Mouse (Mus musculus) kidney, adult 9 months (tissue): ENCODE results near the gene Vmn2r58.
"Not testable (repeated sequence)": the region's sequence is repeated elsewhere in the genome, so short reads cannot be mapped to it uniquely, and the experiment has no call there.

Experiments
- DNase-seq: peaks from one replicate; pipeline ENCODE4 v3.0.0; 2022

The Vmn2r58 gene

DNA sequence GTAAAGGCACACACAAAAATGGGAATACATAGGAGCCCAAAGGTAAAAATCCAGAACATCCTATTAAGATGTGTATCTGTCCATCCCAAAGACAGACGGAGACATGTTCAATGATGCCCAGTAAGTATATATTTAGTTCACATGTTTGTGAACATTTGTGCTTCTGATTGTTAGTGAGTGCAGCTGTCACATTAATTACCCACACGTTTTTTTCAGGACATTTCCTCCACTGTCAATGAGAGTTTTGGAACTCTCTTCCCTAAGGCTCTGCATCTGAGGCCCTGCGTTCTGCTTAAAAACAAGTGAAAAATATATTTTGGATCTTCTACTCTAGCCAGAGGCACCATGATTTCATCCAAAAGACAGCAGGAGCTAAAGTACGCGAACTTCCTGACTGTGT is at the start of gene Vmn2r58:
Gene Vmn2r58 (minus strand): TSS at position 101 of the 400 bp plus-strand sequence.
- not testable (repeated sequence) for DNase-seq
